Mouse (Mus musculus) thymus, postnatal 25 days (tissue): Measurements from ENCODE around the gene Cavin1.

Experiments used
- DNase-seq: peaks from one replicate; pipeline ENCODE4 v3.0.0; 2022

Gene Cavin1

GRCm38 (mm10) chr11:100908112-100908511, 62.6 kb downstream of the Cavin1 start:
- no peak for DNase-seq

DNA sequence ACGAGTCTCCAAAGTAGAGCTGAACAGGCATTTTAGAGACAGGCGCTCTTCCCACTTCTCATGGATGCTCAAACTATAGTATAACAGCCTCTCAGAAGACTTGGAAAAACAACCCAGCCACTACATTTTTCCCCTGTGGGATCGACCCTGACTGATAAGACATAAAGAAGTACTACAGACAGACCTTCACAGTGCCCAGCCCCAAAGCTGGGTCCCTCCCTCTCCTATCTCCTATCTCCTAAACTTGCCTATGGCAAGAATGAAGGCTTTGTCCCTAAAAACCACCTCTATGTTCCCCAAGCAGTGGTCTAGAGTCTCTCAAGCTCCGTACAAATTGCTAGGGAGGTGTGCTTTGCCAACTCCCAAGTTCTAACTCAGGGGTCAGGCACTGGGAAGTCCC, 63.8 kb downstream of the Cavin1 start:
- no peak for DNase-seq
